Mouse (Mus musculus) ES-Bruce4 (cell line): ENCODE results near the gene Stau1.

Source experiments
- CTCF ChIP-seq: IDR thresholded peaks from one replicate; pipeline ENCODE4 v1.8.1; 2011; ENCODE audit warnings: low read depth, low read length
- EP300 ChIP-seq: IDR thresholded peaks from 2 replicates; pipeline ENCODE4 v1.6.1; 2011; ENCODE audit warnings: low read depth, low read length; ENCODE audit not compliant: insufficient read depth
- POLR2A ChIP-seq: IDR thresholded peaks from one replicate; pipeline ENCODE4 v1.8.1; 2011; ENCODE audit warnings: low read length; ENCODE audit not compliant: insufficient read depth

DNA sequence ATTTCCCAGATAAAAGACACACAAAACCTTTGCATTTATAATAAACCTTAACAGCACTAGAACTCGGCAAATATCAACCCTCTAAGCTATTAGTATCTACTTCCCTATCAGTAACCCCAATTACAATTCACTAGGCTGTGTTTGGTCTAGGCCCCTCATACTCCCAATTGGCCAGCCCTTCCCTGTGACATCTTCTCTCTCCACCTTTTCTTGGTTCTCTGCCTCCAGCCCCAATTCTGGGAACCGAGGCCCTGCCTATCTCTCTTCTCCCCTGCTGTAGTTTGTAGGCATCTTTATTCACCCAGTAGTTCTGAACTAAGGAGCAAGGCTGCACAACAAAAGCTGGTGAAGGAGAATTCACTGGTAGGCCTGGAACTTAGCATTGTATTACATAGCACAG is 72.1 kb downstream of the Stau1 start:
- TF ChIP-seq POLR2A, result no peak
- no peak for TF ChIP-seq CTCF
- no peak for TF ChIP-seq EP300
